Mouse (Mus musculus): ENCODE data around the gene Rcl1.

Gene Rcl1

GRCm38 (mm10) chr19:29112662-29113061 is 11.5 kb downstream of the Rcl1 start:
- no peak for DNase-seq (ENCODE audit: low read depth, low spot score)

GRCm38 (mm10) chr19:29113746-29114649 is 12.8 kb downstream of the Rcl1 start:
- DNase-seq (ENCODE audit: low read depth, low spot score) = no peak

DNA sequence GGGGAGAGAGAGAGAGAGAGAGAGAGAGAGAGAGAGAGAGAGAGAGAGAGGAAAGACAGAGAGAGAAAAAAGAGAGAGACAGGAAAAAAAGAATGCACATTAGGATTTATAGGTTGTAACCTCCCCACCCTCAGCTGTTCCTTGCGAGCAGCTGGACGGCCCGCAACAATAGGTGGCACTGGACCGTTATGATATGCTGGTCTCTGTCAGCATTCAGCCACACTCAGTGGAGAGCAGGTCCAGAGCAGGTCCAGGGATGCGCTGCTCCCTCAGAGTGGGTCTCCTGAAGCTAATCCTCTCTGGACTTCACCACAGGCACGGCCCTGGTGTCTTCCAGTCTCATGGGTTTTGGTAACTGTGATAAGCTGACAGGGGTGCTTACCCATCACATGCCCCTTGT is 15.6 kb downstream of the Rcl1 start:
- DNase-seq (ENCODE audit: low read depth, low spot score) = no peak

- no peak for DNase-seq (ENCODE audit: low read depth, low spot score)
Measured at GRCm38 (mm10) chr19:29118196-29118595, 17.0 kb downstream of the Rcl1 start.

DNA sequence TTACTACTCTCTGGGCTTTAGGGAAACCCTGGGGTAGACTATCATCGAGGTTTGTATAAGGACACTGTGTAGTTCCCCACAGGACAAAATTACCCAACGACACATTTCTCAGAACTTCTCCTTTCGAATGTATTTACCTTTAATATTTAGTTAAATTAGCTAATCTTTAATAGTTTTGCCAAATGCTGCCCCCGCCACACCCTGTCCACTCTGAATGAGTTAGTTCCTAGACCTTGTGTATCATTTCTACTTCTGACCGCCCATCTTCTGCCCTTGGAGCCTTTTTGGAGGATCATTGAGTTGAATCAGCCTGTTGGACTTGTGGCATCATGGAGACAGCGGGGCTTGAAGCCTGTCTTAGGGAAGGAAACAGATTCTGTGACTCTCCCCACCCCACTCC is 19.1 kb downstream of the Rcl1 start:
- DNase-seq (ENCODE audit: low read depth, low spot score) = no peak

GRCm38 (mm10) chr19:29121394-29121793 is 20.2 kb downstream of the Rcl1 start:
- DNase-seq (ENCODE audit: low read depth, low spot score) = no peak

- no peak for DNase-seq (ENCODE audit: low read depth, low spot score)
Measured at GRCm38 (mm10) chr19:29124886-29125585, 23.9 kb downstream of the Rcl1 start.

DNA sequence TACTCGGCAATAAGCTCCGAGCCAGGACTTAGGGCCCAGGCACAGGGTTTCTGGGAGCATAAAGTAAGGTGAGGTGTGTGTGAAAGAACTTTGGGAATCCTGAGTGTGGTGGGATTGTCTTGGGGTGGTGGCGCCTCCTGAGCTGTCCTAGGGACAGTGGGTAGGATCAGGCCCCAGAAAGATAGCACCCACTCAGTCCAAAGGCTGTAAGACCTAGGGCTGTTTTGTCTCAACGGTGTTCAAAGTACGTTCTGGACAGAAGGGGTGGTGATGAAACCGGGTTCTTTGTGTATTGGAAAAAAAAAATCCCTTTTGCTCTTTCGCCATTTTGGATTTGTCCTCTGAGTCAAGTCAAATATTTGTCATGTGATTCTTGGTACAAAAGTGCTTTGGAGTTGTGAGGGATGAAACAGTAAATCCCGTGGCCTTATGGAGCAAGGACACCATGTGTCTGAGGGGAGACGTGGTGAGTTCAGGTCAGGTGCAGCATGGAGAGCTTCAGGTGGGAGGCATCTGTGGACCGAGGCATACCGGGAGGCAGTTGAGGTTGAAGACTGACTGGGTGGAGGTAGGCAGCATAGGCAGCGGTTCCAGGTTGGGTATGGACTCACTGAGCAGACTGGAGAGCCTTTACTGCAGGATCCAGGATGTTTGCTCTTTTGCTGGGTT is 25.3 kb downstream of the Rcl1 start:
- no peak for DNase-seq (ENCODE audit: low read depth, low spot score)

GRCm38 (mm10) chr19:29127331-29127730 is 26.2 kb downstream of the Rcl1 start:
- DNase-seq (ENCODE audit: low read depth, low spot score) = no peak

DNA sequence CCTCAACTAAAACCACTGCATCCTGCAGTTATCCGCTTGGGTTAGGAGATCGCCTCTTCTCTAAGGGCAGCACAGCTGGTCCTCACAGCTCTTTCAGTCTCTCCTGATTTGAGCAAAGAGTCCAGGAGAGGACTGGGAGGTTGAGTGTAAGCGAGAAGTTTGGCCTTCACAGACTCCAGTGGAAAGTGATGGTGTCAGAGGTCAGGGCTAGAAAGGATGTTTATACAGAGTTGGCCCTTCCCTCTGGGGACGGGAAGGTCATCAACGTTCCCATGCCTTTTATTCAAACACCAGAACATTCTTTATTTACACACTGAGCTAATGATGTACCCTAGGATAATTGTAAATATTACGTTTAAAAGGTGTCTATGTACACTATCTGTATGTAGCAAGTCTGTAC is 27.0 kb downstream of the Rcl1 start:
- no peak for DNase-seq (ENCODE audit: low read depth, low spot score)

- no peak for DNase-seq (ENCODE audit: low read depth, low spot score)
Measured at GRCm38 (mm10) chr19:29129551-29129950, 28.4 kb downstream of the Rcl1 start.

- no peak for DNase-seq (ENCODE audit: low read depth, low spot score)
Measured at GRCm38 (mm10) chr19:29131171-29131570, 30.0 kb downstream of the Rcl1 start.

DNA sequence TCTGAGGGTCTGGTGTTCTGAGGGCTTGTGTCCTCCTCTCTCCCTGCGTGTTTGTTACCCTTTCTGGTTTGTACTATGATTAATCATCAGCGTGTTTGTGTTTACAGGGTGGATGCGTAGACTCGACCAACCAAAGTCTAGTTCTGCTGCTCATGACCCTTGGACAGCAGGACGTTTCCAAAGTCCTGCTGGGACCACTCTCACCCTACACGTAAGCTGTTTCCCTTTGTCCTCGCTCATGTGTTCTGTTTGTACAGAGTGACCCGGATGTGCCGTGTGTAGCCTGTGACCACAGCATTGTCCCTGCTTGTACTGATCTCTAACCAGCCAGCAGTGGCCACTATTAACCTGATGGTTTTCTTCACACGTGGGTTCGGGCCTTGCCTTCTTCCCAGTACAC is 33.1 kb downstream of the Rcl1 start:
- DNase-seq (ENCODE audit: low read depth, low spot score) = no peak

DNA sequence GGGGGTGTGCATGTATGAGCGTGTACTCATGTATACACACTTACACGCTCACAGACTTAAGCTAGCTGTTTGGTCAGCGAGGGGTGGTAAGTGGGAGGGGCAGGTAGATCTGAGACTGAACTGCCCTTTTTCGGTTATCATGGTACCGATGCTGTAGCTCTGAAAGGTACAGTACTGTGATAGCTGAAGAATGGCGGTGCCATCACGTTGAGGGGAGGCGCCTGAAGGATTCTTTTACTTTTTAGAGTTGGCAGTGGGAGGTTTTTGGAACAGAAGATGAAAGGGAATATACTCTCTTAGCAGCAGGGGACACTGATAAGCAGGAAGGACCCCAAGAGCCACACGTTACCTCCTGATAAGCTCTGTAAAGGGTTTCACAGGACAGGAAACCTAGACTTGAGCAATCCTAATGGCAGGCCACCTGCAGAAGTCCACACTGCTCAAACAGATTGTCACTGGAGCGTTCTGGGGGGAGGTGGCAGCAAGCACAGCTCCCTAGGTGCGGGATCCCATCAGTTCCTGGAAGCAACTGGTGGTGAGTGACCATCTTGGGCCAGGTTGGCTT is 34.1 kb downstream of the Rcl1 start:
- DNase-seq (ENCODE audit: low read depth, low spot score) = no peak

DNA sequence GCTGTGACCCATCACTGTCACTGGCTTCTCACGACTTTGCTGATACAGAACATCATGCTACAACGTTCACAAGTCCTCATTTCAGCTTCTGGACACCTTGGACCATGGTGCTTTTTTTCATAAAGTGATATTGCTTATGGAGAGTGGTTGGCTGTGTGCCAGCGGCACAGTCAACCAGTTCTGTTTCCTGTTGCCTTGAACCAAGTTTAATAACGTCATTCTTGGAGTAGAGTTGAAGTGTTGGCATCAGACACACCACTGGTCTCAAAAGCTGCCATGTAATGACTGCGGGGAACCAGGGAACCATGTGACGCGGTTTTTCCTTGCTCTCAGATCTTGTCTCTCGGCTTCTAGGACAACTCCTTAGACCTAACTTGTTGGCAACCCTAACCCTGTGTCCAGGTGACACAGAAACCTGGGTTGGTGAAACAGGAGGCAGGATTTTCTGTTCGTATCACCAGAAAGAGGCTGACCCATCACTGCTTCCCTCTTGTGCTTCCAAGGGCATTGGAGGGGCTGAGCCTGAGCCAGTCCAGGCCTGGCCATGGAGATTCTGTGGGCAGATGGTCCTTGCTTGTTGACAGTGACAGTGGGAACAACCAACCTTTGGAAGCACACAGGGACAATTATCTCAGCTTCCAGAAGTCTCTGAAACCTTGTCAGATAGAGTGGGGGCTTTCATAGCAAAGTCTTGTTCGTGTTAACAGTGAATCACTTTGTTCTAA is 37.5 kb downstream of the Rcl1 start:
- no peak for DNase-seq (ENCODE audit: low read depth, low spot score)

GRCm38 (mm10) chr19:29139699-29140456 is 38.7 kb downstream of the Rcl1 start:
- DNase-seq (ENCODE audit: low read depth, low spot score) = no peak

DNA sequence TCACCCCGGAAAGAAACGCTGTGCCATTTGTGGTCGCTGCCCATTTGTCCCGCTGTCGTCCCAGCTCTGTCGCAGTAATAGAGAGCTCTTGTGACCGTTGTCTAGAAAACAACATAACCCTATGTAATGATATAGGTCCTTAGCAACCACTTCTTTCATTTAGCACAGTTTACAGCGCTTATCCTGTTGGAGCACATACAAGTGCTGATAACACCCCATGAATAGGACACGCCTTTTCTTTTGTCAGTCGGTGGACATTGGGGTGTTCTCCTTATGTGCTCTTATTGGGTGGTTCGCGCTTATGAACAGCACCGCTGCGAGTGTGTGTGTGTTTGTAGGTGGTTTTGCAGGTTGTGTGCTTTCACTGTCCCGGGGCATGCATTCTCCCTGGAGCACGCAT is 39.8 kb downstream of the Rcl1 start:
- no peak for DNase-seq (ENCODE audit: low read depth, low spot score)

DNA sequence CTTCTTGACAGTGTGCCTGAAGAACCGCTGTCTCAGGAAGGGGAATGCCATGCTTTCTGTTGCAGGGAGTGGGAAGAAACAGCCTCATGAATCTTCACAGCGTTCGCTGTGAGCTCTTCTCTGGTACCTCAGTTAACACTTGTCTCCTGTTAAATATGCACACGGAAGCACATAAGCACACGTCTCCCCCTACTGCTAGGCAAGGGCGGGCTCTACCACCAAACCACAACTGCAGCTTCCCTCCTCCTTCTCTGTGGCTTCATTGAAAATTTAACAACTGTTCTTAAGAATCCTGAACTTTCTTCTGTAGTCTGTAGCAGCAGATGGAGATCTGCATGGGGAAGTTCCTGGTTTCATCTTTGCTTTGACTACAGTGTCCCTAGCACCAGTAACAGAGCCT is 41.1 kb downstream of the Rcl1 start:
- DNase-seq (ENCODE audit: low read depth, low spot score) = no peak

DNA sequence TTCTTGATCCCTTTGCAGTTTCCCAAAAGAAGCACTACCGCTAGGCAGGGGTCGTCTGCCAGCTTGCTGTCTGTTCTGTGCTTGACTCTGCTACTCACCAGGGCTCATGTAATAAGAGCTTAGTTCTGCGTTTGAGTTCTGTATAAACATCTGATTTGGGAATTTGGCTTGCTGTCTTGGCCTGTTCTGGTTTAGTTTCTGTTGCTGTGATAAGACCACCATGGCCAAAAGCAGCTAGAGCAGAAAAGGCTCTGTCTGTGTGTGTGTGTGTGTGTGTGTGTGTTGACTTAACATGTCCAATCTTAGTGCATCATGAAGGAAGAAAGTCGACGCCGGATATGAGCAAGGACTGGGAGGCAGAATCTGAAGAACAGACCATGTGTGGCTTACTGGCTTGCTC is 44.2 kb downstream of the Rcl1 start:
- DNase-seq (ENCODE audit: low read depth, low spot score) = no peak

- no peak for DNase-seq (ENCODE audit: low read depth, low spot score)
Measured at GRCm38 (mm10) chr19:29146820-29147219, 45.6 kb downstream of the Rcl1 start.

- DNase-seq (ENCODE audit: low read depth, low spot score) = no peak
Measured at GRCm38 (mm10) chr19:29149583-29149982, 48.4 kb downstream of the Rcl1 start.

Data from c-Kit-negative CD71-positive TER-119-positive erythroid progenitor cells, embryonic 14.5 days (primary cell).